Mouse (Mus musculus): ENCODE data around the gene Nos1. TPM values are rescaled to one million over a fixed set of nuclear protein-coding genes. Genes with fewer than 3 reads are reported as not detected.

Gene Nos1
- polyA plus RNA-seq, 2 experiments = 0.41 to 0.70 TPM

DNA sequence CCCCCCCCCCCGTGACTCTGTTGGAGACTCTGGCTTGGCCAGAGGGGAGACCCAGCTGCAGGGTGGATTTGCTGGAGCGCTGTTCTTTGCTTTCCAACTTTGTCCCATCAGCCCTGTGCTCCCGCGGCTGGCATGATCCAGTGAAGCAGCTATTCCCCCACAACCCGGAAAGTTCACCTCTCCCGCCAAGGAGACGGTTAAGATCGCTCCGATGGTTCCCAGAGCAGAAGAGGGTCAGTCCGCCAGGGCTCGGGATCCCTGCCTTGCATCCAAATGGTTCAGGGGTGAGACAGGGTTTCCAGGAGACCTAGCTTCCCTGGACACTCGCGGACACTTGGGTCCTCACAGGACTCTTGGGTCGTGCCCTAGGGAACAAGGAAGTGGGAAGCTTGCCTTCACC is 61.9 kb downstream of the Nos1 start:
- Histone ChIP-seq H3K4me2 (replicated peaks; ENCODE audit: low read depth, low read length, severe bottlenecking) (no peak overlapping the region), H3K27ac (replicated peaks; ENCODE audit: low read depth, low read length) (no peak overlapping the region), H3K4me1 (ENCODE audit: control insufficient read depth, insufficient read depth, low read length) (no peaks in the 10 kb centered on the region), H3K9me3 (ENCODE audit: control insufficient read depth, low read length) (no peaks in the 10 kb centered on the region), H3K9ac (ENCODE audit: low read depth, low read length, severe bottlenecking) (no peak overlapping the region), H3K4me3 (replicated peaks; ENCODE audit: low read length) (no peak overlapping the region), H3K36me3 (ENCODE audit: control insufficient read depth, insufficient read depth, low read length) (no peaks in the 10 kb centered on the region), H3K27me3 (ENCODE audit: control insufficient read depth, insufficient read depth, low read length) (peaks cover 63% of the 10 kb centered on the region)
- TF ChIP-seq POLR2A (IDR thresholded peaks at IDR 0.05; ENCODE audit: borderline replicate concordance, extremely low read depth, insufficient read depth, insufficient read length) = no peak
- no peak for ATAC-seq (ENCODE audit: low FRiP score, low read depth)
- DNase-seq (ENCODE audit: low spot score) = no peak
- 5% methylated on average over 14 of the region's 14 CpGs for WGBS

GRCm38 (mm10) chr5:117844611-117845010 is 63.8 kb downstream of the Nos1 start:
- H3K9ac ChIP-seq (ENCODE audit: low read depth, low read length, severe bottlenecking) = no peak overlapping the region
- H3K27me3 ChIP-seq (ENCODE audit: control insufficient read depth, insufficient read depth, low read length) = peaks cover 44% of the 10 kb centered on the region
- TF ChIP-seq POLR2A (IDR thresholded peaks at IDR 0.05; ENCODE audit: borderline replicate concordance, extremely low read depth, insufficient read depth, insufficient read length) = no peak
- H3K4me2 ChIP-seq (replicated peaks; ENCODE audit: low read depth, low read length, severe bottlenecking) = no peak overlapping the region
- WGBS = 21% methylated on average over 1 of the region's 1 CpGs
- no peaks in the 10 kb centered on the region for H3K36me3 ChIP-seq (ENCODE audit: control insufficient read depth, insufficient read depth, low read length)
- H3K4me3 ChIP-seq (replicated peaks; ENCODE audit: low read length) = no peak overlapping the region
- DNase-seq (ENCODE audit: low spot score) (peak; percentile 45), ATAC-seq (ENCODE audit: low FRiP score, low read depth) (no peak)
- H3K9me3 ChIP-seq (ENCODE audit: control insufficient read depth, low read length) = no peaks in the 10 kb centered on the region
- no peak overlapping the region for H3K27ac ChIP-seq (replicated peaks; ENCODE audit: low read depth, low read length)
- H3K4me1 ChIP-seq (ENCODE audit: control insufficient read depth, insufficient read depth, low read length) = no peaks in the 10 kb centered on the region

GRCm38 (mm10) chr5:117850474-117850873 is 69.6 kb downstream of the Nos1 start:
- no peaks in the 10 kb centered on the region for H3K4me1 ChIP-seq (ENCODE audit: control insufficient read depth, insufficient read depth, low read length)
- TF ChIP-seq POLR2A (IDR thresholded peaks at IDR 0.05; ENCODE audit: borderline replicate concordance, extremely low read depth, insufficient read depth, insufficient read length) = no peak
- H3K36me3 ChIP-seq (ENCODE audit: control insufficient read depth, insufficient read depth, low read length) = no peaks in the 10 kb centered on the region
- DNase-seq (ENCODE audit: low spot score) (no peak), ATAC-seq (ENCODE audit: low FRiP score, low read depth) (no peak)
- H3K9me3 ChIP-seq (ENCODE audit: control insufficient read depth, low read length) = no peaks in the 10 kb centered on the region
- WGBS = 74% methylated on average over 12 of the region's 12 CpGs
- H3K27me3 ChIP-seq (ENCODE audit: control insufficient read depth, insufficient read depth, low read length) = no peaks in the 10 kb centered on the region
- no peak overlapping the region for H3K4me3 ChIP-seq (replicated peaks; ENCODE audit: low read length)
- no peak overlapping the region for H3K4me2 ChIP-seq (replicated peaks; ENCODE audit: low read depth, low read length, severe bottlenecking)
- no peak overlapping the region for H3K9ac ChIP-seq (ENCODE audit: low read depth, low read length, severe bottlenecking)
- H3K27ac ChIP-seq (replicated peaks; ENCODE audit: low read depth, low read length) = no peak overlapping the region

DNA sequence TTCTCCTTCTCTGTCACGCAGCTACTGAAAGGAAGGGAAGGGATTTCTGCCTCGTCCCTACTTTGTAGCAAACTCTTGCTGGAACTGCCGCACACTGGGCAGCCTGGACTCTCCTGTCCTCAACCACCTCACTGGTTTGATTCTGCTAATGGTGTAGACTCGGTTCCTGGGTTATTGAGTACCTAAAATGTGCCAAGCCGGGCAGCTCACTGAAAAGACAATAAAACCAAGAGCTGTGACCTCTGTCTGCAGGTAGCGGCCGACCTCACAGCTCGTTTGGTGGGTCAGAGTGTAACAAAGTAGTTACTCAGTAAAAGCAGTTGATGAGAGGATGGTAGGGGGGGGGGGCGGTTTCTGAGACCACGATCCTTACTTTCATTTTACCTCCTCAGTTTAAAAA is 72.9 kb downstream of the Nos1 start:
- 52% methylated on average over 9 of the region's 10 CpGs for WGBS
- no peaks in the 10 kb centered on the region for H3K27me3 ChIP-seq (ENCODE audit: control insufficient read depth, insufficient read depth, low read length)
- H3K27ac ChIP-seq (replicated peaks; ENCODE audit: low read depth, low read length) = no peak overlapping the region
- TF ChIP-seq POLR2A (IDR thresholded peaks at IDR 0.05; ENCODE audit: borderline replicate concordance, extremely low read depth, insufficient read depth, insufficient read length) = no peak
- no peak for DNase-seq (ENCODE audit: low spot score)
- no peaks in the 10 kb centered on the region for H3K9me3 ChIP-seq (ENCODE audit: control insufficient read depth, low read length)
- no peak overlapping the region for H3K9ac ChIP-seq (ENCODE audit: low read depth, low read length, severe bottlenecking)
- H3K36me3 ChIP-seq (ENCODE audit: control insufficient read depth, insufficient read depth, low read length) = no peaks in the 10 kb centered on the region
- no peak for ATAC-seq (ENCODE audit: low FRiP score, low read depth)
- H3K4me1 ChIP-seq (ENCODE audit: control insufficient read depth, insufficient read depth, low read length) = no peaks in the 10 kb centered on the region
- H3K4me2 ChIP-seq (replicated peaks; ENCODE audit: low read depth, low read length, severe bottlenecking) = no peak overlapping the region
- H3K4me3 ChIP-seq (replicated peaks; ENCODE audit: low read length) = no peak overlapping the region

- TF ChIP-seq POLR2A (IDR thresholded peaks at IDR 0.05; ENCODE audit: borderline replicate concordance, extremely low read depth, insufficient read depth, insufficient read length) = no peak
- no peak overlapping the region for H3K9ac ChIP-seq (ENCODE audit: low read depth, low read length, severe bottlenecking)
- no peak overlapping the region for H3K4me2 ChIP-seq (replicated peaks; ENCODE audit: low read depth, low read length, severe bottlenecking)
- H3K4me1 ChIP-seq (ENCODE audit: control insufficient read depth, insufficient read depth, low read length) = no peaks in the 10 kb centered on the region
- no peaks in the 10 kb centered on the region for H3K36me3 ChIP-seq (ENCODE audit: control insufficient read depth, insufficient read depth, low read length)
- H3K9me3 ChIP-seq (ENCODE audit: control insufficient read depth, low read length) = no peaks in the 10 kb centered on the region
- DNase-seq (ENCODE audit: low spot score) (no peak), ATAC-seq (ENCODE audit: low FRiP score, low read depth) (no peak)
- WGBS = 17% methylated on average over 13 of the region's 13 CpGs
- H3K4me3 ChIP-seq (replicated peaks; ENCODE audit: low read length) = no peak overlapping the region
- H3K27ac ChIP-seq (replicated peaks; ENCODE audit: low read depth, low read length) = no peak overlapping the region
- no peaks in the 10 kb centered on the region for H3K27me3 ChIP-seq (ENCODE audit: control insufficient read depth, insufficient read depth, low read length)
Observed at GRCm38 (mm10) chr5:117864588-117865300, 83.9 kb downstream of the Nos1 start.
